Mouse (Mus musculus): Measurements from ENCODE around the gene Rbm34. TPM values are rescaled to one million over a fixed set of nuclear protein-coding genes. Genes with fewer than 3 reads are reported as not detected.
"Not testable (repeated sequence)": the region's sequence is repeated elsewhere in the genome, so short reads cannot be mapped to it uniquely, and the experiment has no call there.

Gene Rbm34
- polyA plus RNA-seq, 1 experiment from 2014 or later = 19.7 TPM

GRCm38 (mm10) chr8:126978535-126978934 is 7.7 kb upstream of the Rbm34 start:
- H3K4me1 ChIP-seq (ENCODE audit: control insufficient read depth, insufficient read depth, low read length); H3K9ac ChIP-seq (ENCODE audit: low read length); DNase-seq (ENCODE audit: low spot score); H3K4me3 ChIP-seq (ENCODE audit: low read depth, low read length); H3K9me3 ChIP-seq (replicated peaks; ENCODE audit: control insufficient read depth, low read length); H3K27me3 ChIP-seq (replicated peaks; ENCODE audit: control insufficient read depth, insufficient read depth, low read length); ATAC-seq; H3K36me3 ChIP-seq (ENCODE audit: control insufficient read depth, insufficient read depth, low read length); H3K27ac ChIP-seq (ENCODE audit: low read depth, low read length): not testable (repeated sequence)
- WGBS = 37% methylated on average over 2 of the region's 3 CpGs
- H3K4me2 ChIP-seq (ENCODE audit: low read length) = peak overlapping the region; percentile 36; the same call in 1 of the 2 replicates

GRCm38 (mm10) chr8:126978028-126978427 is 7.2 kb upstream of the Rbm34 start:
- Histone ChIP-seq H3K9me3 (replicated peaks; ENCODE audit: control insufficient read depth, low read length) (no peaks in the 10 kb centered on the region), H3K27ac (ENCODE audit: low read depth, low read length) (no peak overlapping the region), H3K36me3 (ENCODE audit: control insufficient read depth, insufficient read depth, low read length) (no peaks in the 10 kb centered on the region), H3K9ac (ENCODE audit: low read length) (no peak overlapping the region), H3K4me2 (ENCODE audit: low read length) (no peak overlapping the region), H3K4me3 (ENCODE audit: low read depth, low read length) (no peak overlapping the region), H3K27me3 (replicated peaks; ENCODE audit: control insufficient read depth, insufficient read depth, low read length) (no peaks in the 10 kb centered on the region; the same call in 1 of the 2 replicates), H3K4me1 (ENCODE audit: control insufficient read depth, insufficient read depth, low read length) (no peaks in the 10 kb centered on the region)
- ATAC-seq (no peak), DNase-seq (ENCODE audit: low spot score) (no peak)
- 87% methylated on average over 10 of the region's 10 CpGs for WGBS

GRCm38 (mm10) chr8:126976608-126977348 is 5.9 kb upstream of the Rbm34 start:
- Histone ChIP-seq H3K27ac (ENCODE audit: low read depth, low read length) (no peak overlapping the region), H3K9ac (ENCODE audit: low read length) (no peak overlapping the region), H3K4me1 (ENCODE audit: control insufficient read depth, insufficient read depth, low read length) (no peaks in the 10 kb centered on the region), H3K4me2 (ENCODE audit: low read length) (no peak overlapping the region), H3K27me3 (replicated peaks; ENCODE audit: control insufficient read depth, insufficient read depth, low read length) (no peaks in the 10 kb centered on the region; the same call in 1 of the 2 replicates), H3K9me3 (replicated peaks; ENCODE audit: control insufficient read depth, low read length) (no peaks in the 10 kb centered on the region), H3K4me3 (ENCODE audit: low read depth, low read length) (no peak overlapping the region), H3K36me3 (ENCODE audit: control insufficient read depth, insufficient read depth, low read length) (no peaks in the 10 kb centered on the region)
- ATAC-seq (no peak), DNase-seq (ENCODE audit: low spot score) (no peak)
- WGBS = 34% methylated on average over 8 of the region's 8 CpGs

- Histone ChIP-seq H3K4me1 (ENCODE audit: control insufficient read depth, insufficient read depth, low read length) (no peaks in the 10 kb centered on the region), H3K4me2 (ENCODE audit: low read length) (no peak overlapping the region), H3K4me3 (ENCODE audit: low read depth, low read length) (no peak overlapping the region), H3K27me3 (replicated peaks; ENCODE audit: control insufficient read depth, insufficient read depth, low read length) (no peaks in the 10 kb centered on the region; the same call in 1 of the 2 replicates), H3K9ac (ENCODE audit: low read length) (no peak overlapping the region), H3K9me3 (replicated peaks; ENCODE audit: control insufficient read depth, low read length) (no peaks in the 10 kb centered on the region), H3K36me3 (ENCODE audit: control insufficient read depth, insufficient read depth, low read length) (no peaks in the 10 kb centered on the region), H3K27ac (ENCODE audit: low read depth, low read length) (no peak overlapping the region)
- WGBS = 9% methylated on average over 1 of the region's 1 CpGs
- DNase-seq (ENCODE audit: low spot score) = peak; percentile 86
- no peak for ATAC-seq
Observed at GRCm38 (mm10) chr8:126975706-126976105, 4.8 kb upstream of the Rbm34 start.

- Histone ChIP-seq H3K9ac (ENCODE audit: low read length) (no peak overlapping the region), H3K4me3 (ENCODE audit: low read depth, low read length) (no peak overlapping the region), H3K27ac (ENCODE audit: low read depth, low read length) (no peak overlapping the region), H3K4me1 (ENCODE audit: control insufficient read depth, insufficient read depth, low read length) (peaks cover 3% of the 10 kb centered on the region; the same call in 1 of the 2 replicates), H3K27me3 (replicated peaks; ENCODE audit: control insufficient read depth, insufficient read depth, low read length) (no peaks in the 10 kb centered on the region; the same call in 1 of the 2 replicates), H3K9me3 (replicated peaks; ENCODE audit: control insufficient read depth, low read length) (no peaks in the 10 kb centered on the region), H3K4me2 (ENCODE audit: low read length) (no peak overlapping the region), H3K36me3 (ENCODE audit: control insufficient read depth, insufficient read depth, low read length) (no peaks in the 10 kb centered on the region)
- 72% methylated on average over 4 of the region's 4 CpGs for WGBS
- ATAC-seq (no peak), DNase-seq (ENCODE audit: low spot score) (no peak)
Observed at GRCm38 (mm10) chr8:126974511-126974910, 3.6 kb upstream of the Rbm34 start.

- WGBS = 72% methylated on average over 9 of the region's 9 CpGs
- no peak for ATAC-seq
Observed at GRCm38 (mm10) chr8:126973686-126974265, 2.9 kb upstream of the Rbm34 start.

GRCm38 (mm10) chr8:126972649-126973048 is 1.8 kb upstream of the Rbm34 start:
- no peak for DNase-seq (ENCODE audit: low spot score)
- H3K9me3 ChIP-seq (replicated peaks; ENCODE audit: control insufficient read depth, low read length) = no peaks in the 10 kb centered on the region

More at GRCm38 (mm10) chr8:126973686-126974265, 2.9 kb upstream of the Rbm34 start:
- no peak overlapping the region for H3K27ac ChIP-seq (ENCODE audit: low read depth, low read length)
- no peaks in the 10 kb centered on the region; the same call in 1 of the 2 replicates for H3K27me3 ChIP-seq (replicated peaks; ENCODE audit: control insufficient read depth, insufficient read depth, low read length)
- H3K4me3 ChIP-seq (ENCODE audit: low read depth, low read length) = no peak overlapping the region
- H3K36me3 ChIP-seq (ENCODE audit: control insufficient read depth, insufficient read depth, low read length) = peaks cover 3% of the 10 kb centered on the region; the same call in 1 of the 2 replicates
- DNase-seq (ENCODE audit: low spot score) = no peak
- no peak overlapping the region for H3K4me2 ChIP-seq (ENCODE audit: low read length)
- no peaks in the 10 kb centered on the region for H3K9me3 ChIP-seq (replicated peaks; ENCODE audit: control insufficient read depth, low read length)
- no peak overlapping the region for H3K9ac ChIP-seq (ENCODE audit: low read length)
- H3K4me1 ChIP-seq (ENCODE audit: control insufficient read depth, insufficient read depth, low read length) = peaks cover 3% of the 10 kb centered on the region; the same call in 1 of the 2 replicates

GRCm38 (mm10) chr8:126972102-126972501 is 1.2 kb upstream of the Rbm34 start:
- Histone ChIP-seq H3K27me3 (replicated peaks; ENCODE audit: control insufficient read depth, insufficient read depth, low read length) (no peaks in the 10 kb centered on the region), H3K27ac (ENCODE audit: low read depth, low read length) (no peak overlapping the region), H3K4me3 (ENCODE audit: low read depth, low read length) (no peak overlapping the region), H3K9me3 (replicated peaks; ENCODE audit: control insufficient read depth, low read length) (no peaks in the 10 kb centered on the region), H3K4me1 (ENCODE audit: control insufficient read depth, insufficient read depth, low read length) (peaks cover 3% of the 10 kb centered on the region; the same call in 1 of the 2 replicates), H3K36me3 (ENCODE audit: control insufficient read depth, insufficient read depth, low read length) (peaks cover 16% of the 10 kb centered on the region), H3K9ac (ENCODE audit: low read length) (no peak overlapping the region), H3K4me2 (ENCODE audit: low read length) (no peak overlapping the region)
- ATAC-seq (no peak), DNase-seq (ENCODE audit: low spot score) (no peak)
- 92% methylated on average over 2 of the region's 2 CpGs for WGBS

More at GRCm38 (mm10) chr8:126972649-126973048, 1.8 kb upstream of the Rbm34 start:
- Histone ChIP-seq H3K4me2 (ENCODE audit: low read length) (no peak overlapping the region), H3K27me3 (replicated peaks; ENCODE audit: control insufficient read depth, insufficient read depth, low read length) (no peaks in the 10 kb centered on the region; the same call in 1 of the 2 replicates), H3K27ac (ENCODE audit: low read depth, low read length) (no peak overlapping the region), H3K36me3 (ENCODE audit: control insufficient read depth, insufficient read depth, low read length) (peaks cover 11% of the 10 kb centered on the region), H3K9ac (ENCODE audit: low read length) (no peak overlapping the region), H3K4me3 (ENCODE audit: low read depth, low read length) (no peak overlapping the region), H3K4me1 (ENCODE audit: control insufficient read depth, insufficient read depth, low read length) (peaks cover 3% of the 10 kb centered on the region; the same call in 1 of the 2 replicates)
- WGBS = 77% methylated on average over 2 of the region's 2 CpGs
- ATAC-seq = no peak

GRCm38 (mm10) chr8:126971314-126971664 is 418 bp upstream of the Rbm34 start:
- Histone ChIP-seq H3K27me3 (replicated peaks; ENCODE audit: control insufficient read depth, insufficient read depth, low read length) (no peaks in the 10 kb centered on the region), H3K27ac (ENCODE audit: low read depth, low read length) (peak overlapping the region; percentile 84), H3K4me2 (ENCODE audit: low read length) (peak overlapping the region; percentile 77), H3K9ac (ENCODE audit: low read length) (peak overlapping the region; percentile 87), H3K4me1 (ENCODE audit: control insufficient read depth, insufficient read depth, low read length) (peaks cover 3% of the 10 kb centered on the region; the same call in 1 of the 2 replicates), H3K4me3 (ENCODE audit: low read depth, low read length) (peak overlapping the region; percentile 88), H3K36me3 (ENCODE audit: control insufficient read depth, insufficient read depth, low read length) (peaks cover 22% of the 10 kb centered on the region), H3K9me3 (replicated peaks; ENCODE audit: control insufficient read depth, low read length) (no peaks in the 10 kb centered on the region)
- no peak for DNase-seq (ENCODE audit: low spot score)
- ATAC-seq = no peak; the same call in none of the 2 replicates
- WGBS = 12% methylated on average over 13 of the region's 13 CpGs

All from forebrain, embryonic 14.5 days (tissue).